Mouse (Mus musculus): ENCODE measurements around the gene Susd2.

DNA sequence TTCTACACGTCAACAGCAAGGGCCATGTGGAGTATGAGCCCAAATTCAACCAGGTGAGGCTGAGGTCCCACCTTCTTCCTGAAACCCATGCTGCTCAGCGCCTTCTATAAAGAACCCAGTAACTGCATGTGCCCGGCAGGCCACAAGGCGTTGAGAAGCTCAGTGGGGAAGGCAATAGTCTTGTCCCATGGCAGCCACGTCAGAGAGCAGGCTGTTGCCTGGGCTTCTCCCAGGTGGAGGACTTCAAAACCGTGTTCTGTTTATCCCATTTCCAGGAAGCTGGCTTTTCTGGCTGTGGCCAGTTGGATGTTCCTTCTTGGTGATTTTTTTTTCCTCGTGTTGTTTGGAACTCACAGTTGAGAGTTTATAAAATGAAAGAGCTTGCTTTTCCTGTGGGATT lies 33.3 kb downstream of the Susd2 start:
- TF ChIP-seq POLR2A (IDR thresholded peaks at IDR 0.05; ENCODE audit: borderline replicate concordance, low read depth, low read length) (no peak), CTCF (IDR thresholded peaks at IDR 0.05; ENCODE audit: low read depth, low read length) (no peak)
